Mouse (Mus musculus) kidney, adult 18-20 months (tissue): ENCODE measurements around the gene Mab21l2.

Experiments
- DNase-seq: peaks from one replicate; pipeline ENCODE4 v3.0.0; 2021

The Mab21l2 gene

GRCm38 (mm10) chr3:86538645-86539554 is 9.5 kb downstream of the Mab21l2 start:
- no peak for DNase-seq

- no peak for DNase-seq
Measured at GRCm38 (mm10) chr3:86536751-86537150, 11.7 kb downstream of the Mab21l2 start.

GRCm38 (mm10) chr3:86531531-86532269 is 16.7 kb downstream of the Mab21l2 start:
- no peak for DNase-seq

- DNase-seq, result no peak
Measured at GRCm38 (mm10) chr3:86522880-86523505, 25.4 kb downstream of the Mab21l2 start.

GRCm38 (mm10) chr3:86518506-86519109 is 29.8 kb downstream of the Mab21l2 start:
- DNase-seq, result no peak

GRCm38 (mm10) chr3:86500586-86500985 is 47.8 kb downstream of the Mab21l2 start:
- DNase-seq, result no peak
